In the genomic region with DNA sequence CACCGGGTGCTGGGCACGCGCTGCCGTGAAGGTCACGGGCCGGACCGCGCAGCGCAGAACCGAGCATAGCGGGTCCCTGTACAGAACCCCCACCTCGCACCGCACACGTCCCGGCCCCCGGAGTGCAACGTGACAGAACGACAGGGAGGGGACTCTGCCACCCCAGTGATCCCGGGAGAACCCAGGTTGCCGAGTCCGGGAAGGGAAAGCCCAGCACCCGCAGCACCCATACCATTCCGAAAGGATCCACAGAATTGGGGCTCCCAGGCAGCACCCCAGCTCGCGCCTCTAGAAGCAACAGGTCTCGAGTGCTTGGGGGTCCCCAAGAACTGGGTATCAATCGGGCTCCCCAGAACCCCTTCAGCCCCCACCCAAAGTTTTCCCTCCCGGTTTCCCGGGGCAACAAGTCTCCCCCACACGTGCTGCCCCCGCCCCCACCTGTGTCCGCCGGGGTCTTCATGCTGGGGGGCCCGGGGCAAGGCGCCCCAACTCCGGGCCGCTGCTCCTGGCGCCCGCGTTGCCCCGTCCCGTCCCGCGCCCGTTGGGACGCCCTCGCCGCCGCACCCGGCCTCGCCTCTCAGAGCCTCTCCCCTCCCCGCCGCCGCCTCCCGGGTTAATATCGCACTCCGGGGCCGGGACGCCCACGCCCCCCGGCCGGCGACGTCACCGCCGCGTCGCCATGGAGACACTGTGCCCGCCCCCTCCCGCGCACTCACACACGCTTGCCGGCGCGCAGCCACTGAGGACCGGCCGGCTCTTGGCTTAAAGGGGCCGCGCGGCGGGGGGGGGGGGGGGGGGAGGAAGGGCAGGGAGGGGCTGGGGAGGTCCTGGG, we compare ENCODE assay signal across 8 mouse cellular contexts. TPM values are rescaled to one million over a fixed set of nuclear protein-coding genes. Genes with fewer than 3 reads are reported as not detected.
DNase-seq lines count a peak whose midpoint lies in the region; ATAC-seq lines count a peak whose summit lies in the region.

A gene (minus strand): TSS at position 621 of the 832 bp plus-strand sequence.

- H3K9me3 ChIP-seq in forebrain, embryonic 11.5 days (ENCODE audit: control insufficient read depth, low read length), result no peaks in the 10 kb centered on the region
- no peaks in the 10 kb centered on the region for H3K9me3 ChIP-seq in heart, embryonic 15.5 days (replicated peaks)
- H3K9me3 ChIP-seq in liver, embryonic 13.5 days (replicated peaks), result no peaks in the 10 kb centered on the region
- no peaks in the 10 kb centered on the region for H3K9me3 ChIP-seq in stomach, embryonic 14.5 days (ENCODE audit: control insufficient read depth, low read depth, low read length)

- H3K4me3 ChIP-seq in forebrain, embryonic 11.5 days (ENCODE audit: low read depth, low read length), result peak within 1 kb of the TSS; percentile 68
- H3K4me3 ChIP-seq in heart, embryonic 15.5 days, result peak within 1 kb of the TSS; percentile 69
- H3K4me3 ChIP-seq in liver, embryonic 13.5 days (replicated peaks), result peak within 1 kb of the TSS; percentile 84
- H3K4me3 ChIP-seq in stomach, embryonic 14.5 days (ENCODE audit: low read depth, low read length), result peak within 1 kb of the TSS; percentile 98

- H3K27ac ChIP-seq in forebrain, embryonic 11.5 days (ENCODE audit: low read depth, low read length), result peak within 1 kb of the TSS; percentile 93
- peak within 1 kb of the TSS; percentile 96 for H3K27ac ChIP-seq in heart, embryonic 15.5 days
- peak within 1 kb of the TSS; percentile 89 for H3K27ac ChIP-seq in liver, embryonic 13.5 days
- H3K27ac ChIP-seq in stomach, embryonic 14.5 days (ENCODE audit: low read length), result peak within 1 kb of the TSS; percentile 99

- H3K27me3 ChIP-seq in forebrain, embryonic 11.5 days (ENCODE audit: control insufficient read depth, insufficient read depth, low read length), result no peaks in the 10 kb centered on the region
- H3K27me3 ChIP-seq in heart, embryonic 15.5 days, result no peaks in the 10 kb centered on the region
- peaks cover 6% of the 10 kb centered on the region for H3K27me3 ChIP-seq in liver, embryonic 13.5 days
- no peaks in the 10 kb centered on the region for H3K27me3 ChIP-seq in stomach, embryonic 14.5 days (ENCODE audit: control insufficient read depth, insufficient read depth, low read length)

- under 1% methylated on average over 70 of the region's 81 CpGs for WGBS in forebrain, embryonic 11.5 days
- WGBS in heart, embryonic 15.5 days, result 1% methylated on average over 63 of the region's 81 CpGs
- under 1% methylated on average over 72 of the region's 81 CpGs for WGBS in liver, embryonic 13.5 days (ENCODE audit: insufficient replicate concordance)
- WGBS in stomach, embryonic 14.5 days, result under 1% methylated on average over 69 of the region's 81 CpGs

- H3K4me1 ChIP-seq in forebrain, embryonic 11.5 days (replicated peaks; ENCODE audit: control insufficient read depth, insufficient read depth, low read length), result peaks cover 34% of the 10 kb centered on the region
- H3K4me1 ChIP-seq in heart, embryonic 15.5 days (replicated peaks), result peaks cover 46% of the 10 kb centered on the region
- H3K4me1 ChIP-seq in liver, embryonic 13.5 days (replicated peaks), result peaks cover 61% of the 10 kb centered on the region
- H3K4me1 ChIP-seq in stomach, embryonic 14.5 days (ENCODE audit: control insufficient read depth, insufficient read depth, low read length), result peaks cover 26% of the 10 kb centered on the region

- peak within 1 kb of the TSS; percentile 91 for H3K9ac ChIP-seq in forebrain, embryonic 11.5 days (ENCODE audit: low read length)
- H3K9ac ChIP-seq in heart, embryonic 15.5 days, result peak within 1 kb of the TSS; percentile 95
- peak within 1 kb of the TSS; percentile 90 for H3K9ac ChIP-seq in liver, embryonic 13.5 days
- H3K9ac ChIP-seq in stomach, embryonic 14.5 days (replicated peaks; ENCODE audit: low read depth, low read length), result peak within 1 kb of the TSS; percentile 95

- peak within 1 kb of the TSS; percentile 76 for H3K4me2 ChIP-seq in forebrain, embryonic 11.5 days (ENCODE audit: low read depth, low read length, severe bottlenecking)
- peak within 1 kb of the TSS; percentile 94 for H3K4me2 ChIP-seq in heart, embryonic 15.5 days
- peak within 1 kb of the TSS; percentile 99 for H3K4me2 ChIP-seq in liver, embryonic 13.5 days
- H3K4me2 ChIP-seq in stomach, embryonic 14.5 days (replicated peaks; ENCODE audit: low read depth, low read length), result peak within 1 kb of the TSS; percentile 86

- peak; percentile 87 for DNase-seq in c-Kit-positive CD71-positive TER-119-negative erythroid progenitor cells, embryonic 14.5 days (ENCODE audit: low read depth)
- peak; percentile 98 for DNase-seq in forebrain, embryonic 11.5 days (ENCODE audit: low spot score)
- DNase-seq in kidney, postnatal 25 days, result peak; percentile 96 to 97
- peak; percentile 89 for DNase-seq in liver, embryonic 13.5 days
- peak; percentile 91 to 93 for DNase-seq in natural killer cell, adult 2 months (ENCODE audit: low spot score in 2 of 2)

- peak; percentile 89 for ATAC-seq in CD4-positive, CD25-positive, alpha-beta regulatory T cell, adult 4 months
- peak; percentile 80 for ATAC-seq in forebrain, embryonic 11.5 days (replicated peaks; ENCODE audit: low FRiP score)
- peak; percentile 80 for ATAC-seq in heart, embryonic 15.5 days (replicated peaks; ENCODE audit: insufficient number of reproducible peaks, insufficient read depth, low FRiP score, low read depth)
- ATAC-seq in liver, embryonic 13.5 days (ENCODE audit: low read depth), result peak; percentile 81
- peak; percentile 84 for ATAC-seq in stomach, embryonic 14.5 days (ENCODE audit: insufficient number of reproducible peaks, insufficient read depth, low FRiP score, low read depth)

- peaks cover under 1% of the 10 kb centered on the region for H3K36me3 ChIP-seq in forebrain, embryonic 11.5 days (ENCODE audit: control insufficient read depth, insufficient read depth, low read length)
- peaks cover 7% of the 10 kb centered on the region for H3K36me3 ChIP-seq in heart, embryonic 15.5 days
- peaks cover 8% of the 10 kb centered on the region for H3K36me3 ChIP-seq in liver, embryonic 13.5 days
- H3K36me3 ChIP-seq in stomach, embryonic 14.5 days (ENCODE audit: control insufficient read depth, insufficient read depth, low read length), result peaks cover 8% of the 10 kb centered on the region; the same call in 1 of the 2 replicates

RNA-seq across cellular contexts. Expression of the gene that starts here (rescaled TPM):
- polyA plus RNA-seq in CD4-positive, CD25-positive, alpha-beta regulatory T cell, adult 4 months (2017; shearing (Covaris generic)), result under 1 TPM; 0.22 to 0.42 TPM
- 14.6 and 17.5 TPM in 2 replicates for polyA plus RNA-seq in forebrain, embryonic 11.5 days (2014; fragmentation: Nextera tagmentation; extraction: Ambion mirVana)
- 12.1 and 13.2 TPM in 2 replicates for polyA plus RNA-seq in heart, embryonic 15.5 days (2015; fragmentation: Nextera tagmentation; extraction: Ambion mirVana)
- polyA plus RNA-seq in liver, embryonic 13.5 days (2015; fragmentation: Nextera tagmentation; extraction: Ambion mirVana), result 4.3 TPM in 2 replicates
- 25.8 and 27.7 TPM in 2 replicates for polyA plus RNA-seq in stomach, embryonic 14.5 days (2014; fragmentation: Nextera tagmentation; extraction: Ambion mirVana)

Comparison
In these comparisons a context has a peak if more than half of its experiments do, and no peak if none do; other contexts are left out.
1. Peak in every context shown above with its lines: DNase-seq, ATAC-seq, H3K4me3 ChIP-seq and H3K27ac ChIP-seq.
2. Peak in ATAC-seq in CD4-positive, CD25-positive, alpha-beta regulatory T cell, adult 4 months; RNA of the gene not detected or under 1 TPM.